ENCODE assay signal across 18 mouse cellular contexts in the genomic region with DNA sequence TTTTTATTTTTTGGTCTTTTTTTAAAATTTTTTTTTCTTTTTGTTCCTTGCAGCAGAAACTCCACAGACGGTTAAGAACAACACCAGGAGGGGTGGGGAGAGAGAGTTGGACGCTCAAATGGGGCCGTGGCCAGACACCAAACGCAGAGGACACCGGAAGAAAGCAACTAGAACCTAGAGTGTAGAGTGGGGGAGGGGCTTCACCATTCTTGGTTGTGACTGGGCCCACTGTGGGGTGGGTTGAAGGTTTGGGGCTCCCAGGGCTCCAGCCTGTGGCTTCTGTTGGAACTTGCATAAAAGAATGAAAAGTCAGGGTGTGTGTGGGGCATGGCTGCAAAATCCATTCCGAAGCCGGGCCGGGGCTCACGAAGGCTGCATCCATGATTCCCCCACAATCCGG. TPM values are rescaled to one million over a fixed set of nuclear protein-coding genes. Genes with fewer than 3 reads are reported as not detected.
"Had no signal": no experiment of that assay in that cellular context is flagged by ENCODE, and none has a peak within 500 bp of the region (broad histone marks: within the 10 kb centered on the region; RNA-seq: fewer than 3 reads in every experiment).

No protein-coding gene starts in this region.

- H3K9me3 ChIP-seq: limb, embryonic 12.5 days; liver, embryonic 13.5 days; midbrain, embryonic 15.5 days; neural tube, embryonic 12.5 days had no signal

- H3K4me3 ChIP-seq: limb, embryonic 12.5 days; liver, embryonic 13.5 days; midbrain, embryonic 15.5 days; neural tube, embryonic 12.5 days had no signal

- H3K4me2 ChIP-seq: limb, embryonic 12.5 days; liver, embryonic 13.5 days; midbrain, embryonic 15.5 days; neural tube, embryonic 12.5 days had no signal

- H3K4me1 ChIP-seq: limb, embryonic 12.5 days; midbrain, embryonic 15.5 days had no signal

- H3K27ac ChIP-seq: kidney, postnatal 0 days; limb, embryonic 12.5 days; liver, embryonic 13.5 days; midbrain, embryonic 15.5 days; neural tube, embryonic 12.5 days had no signal

- DNase-seq: kidney, adult 11 months; kidney, adult 9 months; kidney, postnatal 36 days; layer of hippocampus, adult 9-11 months; layer of hippocampus, postnatal 36 days; liver; liver, embryonic 13.5 days; liver, postnatal 0 days; lung, postnatal 36 days; right cerebral cortex, adult 18-20 months; right cerebral cortex, postnatal 25 days had no signal

- H3K9ac ChIP-seq: limb, embryonic 12.5 days; liver, embryonic 13.5 days; liver, postnatal 0 days; midbrain, embryonic 15.5 days; neural tube, embryonic 12.5 days had no signal

- ATAC-seq: liver, postnatal 0 days; midbrain, embryonic 15.5 days had no signal

- H3K27me3 ChIP-seq: limb, embryonic 12.5 days; liver, embryonic 13.5 days; midbrain, embryonic 15.5 days; neural tube, embryonic 12.5 days had no signal

RNA-seq across cellular contexts. Expression of gene Ccdc151, which starts 13.8 kb away (rescaled TPM):
- total RNA-seq: megakaryocyte progenitor cell, adult 5-6 weeks; monocyte, adult 5-6 weeks had no signal
- polyA plus RNA-seq: liver, embryonic 13.5 days; liver, postnatal 0 days; small intestine, adult 2 months had no signal

RNA-seq across cellular contexts. Expression of gene Rgl3, which starts 27.0 kb away (rescaled TPM):
- total RNA-seq: megakaryocyte progenitor cell, adult 5-6 weeks had no signal

RNA-seq across cellular contexts. Expression of gene Elavl3, which starts 35.6 kb away (rescaled TPM):
- total RNA-seq: megakaryocyte progenitor cell, adult 5-6 weeks; monocyte, adult 5-6 weeks had no signal
- polyA plus RNA-seq: liver, postnatal 0 days had no signal

RNA-seq across cellular contexts. Expression of gene Epor, which starts 52.9 kb away (rescaled TPM):
- total RNA-seq: monocyte, adult 5-6 weeks had no signal
